15 mouse cellular contexts compared by ENCODE assay signal in genomic region chr6:97937897-97938614, GRCm38 (mm10).
DNase-seq lines count a peak whose midpoint lies in the region; ATAC-seq lines count a peak whose summit lies in the region.
"Had no signal": no experiment of that assay in that cellular context is flagged by ENCODE, and none has a peak within 500 bp of the region (broad histone marks: within the 10 kb centered on the region; RNA-seq: fewer than 3 reads in every experiment).

No protein-coding gene starts in this region.

- H3K27ac ChIP-seq in lung, embryonic 16.5 days (ENCODE audit: low read length) = no peak overlapping the region
- no peak overlapping the region for H3K27ac ChIP-seq in forebrain, embryonic 14.5 days (ENCODE audit: low read depth, low read length)
- 0 out of 2 replicates have a peak overlapping the region, but pooled peaks have one; percentile 7 for H3K27ac ChIP-seq in midbrain, embryonic 12.5 days (replicated peaks)
- H3K27ac ChIP-seq: limb, embryonic 13.5 days; liver, embryonic 15.5 days had no signal

- H3K9ac ChIP-seq in lung, embryonic 16.5 days (ENCODE audit: low read length) = no peak overlapping the region
- no peak overlapping the region for H3K9ac ChIP-seq in forebrain, embryonic 14.5 days (ENCODE audit: low read length)
- H3K9ac ChIP-seq in midbrain, embryonic 12.5 days (replicated peaks) = no peak overlapping the region
- H3K9ac ChIP-seq: limb, embryonic 13.5 days; liver, embryonic 15.5 days had no signal

- DNase-seq in lung, postnatal 25 days (ENCODE audit: low spot score) = no peak
- peak; percentile 82 for DNase-seq in forebrain, embryonic 14.5 days (ENCODE audit: low spot score)
- DNase-seq in retina, embryonic 14.5 days (ENCODE audit: low spot score) = peak; percentile 69
- DNase-seq in embryo, embryonic 9.5 days (ENCODE audit: extremely low spot score) = no peak
- DNase-seq in urinary bladder, adult 2 months (ENCODE audit: low spot score) = no peak
- DNase-seq: adrenal gland, adult 8-10 months; cerebellum, adult 8-10 months; layer of hippocampus, adult 9-11 months; thymus, adult 18-20 months had no signal

- H3K4me2 ChIP-seq in lung, embryonic 16.5 days (ENCODE audit: low read depth, low read length) = no peak overlapping the region
- peak overlapping the region; percentile 36 for H3K4me2 ChIP-seq in forebrain, embryonic 14.5 days (ENCODE audit: low read length)
- H3K4me2 ChIP-seq in midbrain, embryonic 12.5 days (replicated peaks) = 0 out of 2 replicates have a peak overlapping the region, but pooled peaks have one; percentile 2
- H3K4me2 ChIP-seq: limb, embryonic 13.5 days; liver, embryonic 15.5 days had no signal

- peak; percentile 45; the same call in 1 of the 2 replicates for ATAC-seq in lung, embryonic 16.5 days (ENCODE audit: low read depth)
- peak; percentile 72 for ATAC-seq in forebrain, embryonic 14.5 days
- peak; percentile 49; the same call in 1 of the 2 replicates for ATAC-seq in midbrain, embryonic 12.5 days (ENCODE audit: low FRiP score, low read depth)
- ATAC-seq: CD4-positive, CD25-positive, alpha-beta regulatory T cell, adult 4 months; inflammation-experienced regulatory T-cells, adult 6 months had no signal

- H3K4me1 ChIP-seq in lung, embryonic 16.5 days (replicated peaks; ENCODE audit: control insufficient read depth, insufficient read depth, low read length) = no peaks in the 10 kb centered on the region
- H3K4me1 ChIP-seq in forebrain, embryonic 14.5 days (ENCODE audit: control insufficient read depth, insufficient read depth, low read length) = peaks cover 14% of the 10 kb centered on the region
- peaks cover 31% of the 10 kb centered on the region for H3K4me1 ChIP-seq in midbrain, embryonic 12.5 days
- H3K4me1 ChIP-seq: liver, embryonic 15.5 days had no signal

- no peak overlapping the region for H3K4me3 ChIP-seq in lung, embryonic 16.5 days (ENCODE audit: low read length)
- H3K4me3 ChIP-seq in forebrain, embryonic 14.5 days (ENCODE audit: low read depth, low read length) = no peak overlapping the region
- no peak overlapping the region for H3K4me3 ChIP-seq in midbrain, embryonic 12.5 days
- H3K4me3 ChIP-seq: limb, embryonic 13.5 days; liver, embryonic 15.5 days had no signal

- WGBS in lung, embryonic 16.5 days = 58% methylated on average over 11 of the region's 11 CpGs
- WGBS in forebrain, embryonic 14.5 days = under 1% methylated on average over 11 of the region's 11 CpGs
- 28% methylated on average over 11 of the region's 11 CpGs for WGBS in midbrain, embryonic 12.5 days

- no peaks in the 10 kb centered on the region for H3K9me3 ChIP-seq in lung, embryonic 16.5 days (ENCODE audit: control insufficient read depth, low read length)
- H3K9me3 ChIP-seq in forebrain, embryonic 14.5 days (replicated peaks; ENCODE audit: control insufficient read depth, low read length) = no peaks in the 10 kb centered on the region
- H3K9me3 ChIP-seq in midbrain, embryonic 12.5 days = no peaks in the 10 kb centered on the region
- H3K9me3 ChIP-seq: limb, embryonic 13.5 days; liver, embryonic 15.5 days had no signal

- H3K27me3 ChIP-seq in lung, embryonic 16.5 days (ENCODE audit: control insufficient read depth, insufficient read depth, low read depth, low read length) = no peaks in the 10 kb centered on the region
- peaks cover 3% of the 10 kb centered on the region; the same call in 1 of the 2 replicates for H3K27me3 ChIP-seq in forebrain, embryonic 14.5 days (replicated peaks; ENCODE audit: control insufficient read depth, insufficient read depth, low read length)
- H3K27me3 ChIP-seq in midbrain, embryonic 12.5 days = peaks cover 3% of the 10 kb centered on the region; the same call in 1 of the 2 replicates
- H3K27me3 ChIP-seq: limb, embryonic 13.5 days; liver, embryonic 15.5 days had no signal

- no peaks in the 10 kb centered on the region for H3K36me3 ChIP-seq in lung, embryonic 16.5 days (ENCODE audit: control insufficient read depth, insufficient read depth, low read length)
- H3K36me3 ChIP-seq in forebrain, embryonic 14.5 days (ENCODE audit: control insufficient read depth, insufficient read depth, low read length) = no peaks in the 10 kb centered on the region
- no peaks in the 10 kb centered on the region for H3K36me3 ChIP-seq in midbrain, embryonic 12.5 days
- H3K36me3 ChIP-seq: limb, embryonic 13.5 days; liver, embryonic 15.5 days had no signal

Comparison
In these comparisons a context has a peak if more than half of its experiments do, and no peak if none do; other contexts are left out.
1. DNase-seq: peak in forebrain, embryonic 14.5 days (single experiment) and retina, embryonic 14.5 days (single experiment); none in lung, postnatal 25 days (single experiment), embryo, embryonic 9.5 days (single experiment) and urinary bladder, adult 2 months (single experiment).
2. Peak in every context shown above with its lines, with median percentiles within 50 percentile points of each other: ATAC-seq.